ENCODE assay signal across 18 mouse cellular contexts in the genomic region with DNA sequence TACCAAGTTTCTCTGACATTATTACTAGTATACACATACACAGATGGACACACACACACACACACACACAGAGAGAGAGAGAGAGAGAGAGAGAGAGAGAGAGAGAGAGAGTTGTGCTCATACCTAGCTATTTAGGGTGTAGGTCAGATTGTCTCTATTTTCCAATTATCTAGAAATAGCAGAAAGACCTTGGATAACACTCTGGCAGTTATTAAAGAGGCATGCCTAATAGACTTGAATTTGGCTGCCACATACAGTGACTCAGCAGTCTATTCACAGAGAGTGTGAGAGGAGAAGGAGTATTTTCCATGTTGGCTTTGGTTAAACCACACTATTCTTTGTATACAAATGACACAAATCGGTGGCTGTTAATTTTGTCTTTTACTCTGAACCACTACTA.
DNase-seq lines count a peak whose midpoint lies in the region; ATAC-seq lines count a peak whose summit lies in the region.
"Had no signal": no experiment of that assay in that cellular context is flagged by ENCODE, and none has a peak within 500 bp of the region (broad histone marks: within the 10 kb centered on the region; RNA-seq: fewer than 3 reads in every experiment).

No protein-coding gene starts in this region.

- no peak overlapping the region for H3K4me2 ChIP-seq in liver, embryonic 13.5 days
- H3K4me2 ChIP-seq: embryonic facial prominence, embryonic 15.5 days; limb, embryonic 12.5 days; midbrain, embryonic 13.5 days had no signal

- intact Hi-C loops in heart, postnatal 36 days (cut with DNase I) = no loop called here
- intact Hi-C loops in gastrocnemius, postnatal 14 days (cut with DNase I; ENCODE audit: low total_unique reads) = no loop called here

- 67% methylated on average over 1 of the region's 1 CpGs for WGBS in liver, embryonic 13.5 days (ENCODE audit: insufficient replicate concordance)
- WGBS in hindbrain, embryonic 10.5 days = 98% methylated on average over 1 of the region's 1 CpGs

- no peak overlapping the region for H3K27ac ChIP-seq in liver, embryonic 13.5 days
- no peak overlapping the region for H3K27ac ChIP-seq in hindbrain, embryonic 10.5 days
- H3K27ac ChIP-seq: embryonic facial prominence, embryonic 15.5 days; limb, embryonic 12.5 days; midbrain, embryonic 13.5 days had no signal

- H3K9ac ChIP-seq in liver, embryonic 13.5 days = no peak overlapping the region
- H3K9ac ChIP-seq: embryonic facial prominence, embryonic 15.5 days; limb, embryonic 12.5 days; midbrain, embryonic 13.5 days had no signal

- no peaks in the 10 kb centered on the region for H3K27me3 ChIP-seq in liver, embryonic 13.5 days
- no peaks in the 10 kb centered on the region for H3K27me3 ChIP-seq in hindbrain, embryonic 10.5 days (ENCODE audit: insufficient read depth, poor library complexity, severe bottlenecking)
- H3K27me3 ChIP-seq: embryonic facial prominence, embryonic 15.5 days; limb, embryonic 12.5 days; midbrain, embryonic 13.5 days had no signal

- H3K9me3 ChIP-seq in liver, embryonic 13.5 days (replicated peaks) = no peaks in the 10 kb centered on the region
- no peaks in the 10 kb centered on the region for H3K9me3 ChIP-seq in hindbrain, embryonic 10.5 days
- H3K9me3 ChIP-seq: embryonic facial prominence, embryonic 15.5 days; limb, embryonic 12.5 days; midbrain, embryonic 13.5 days had no signal

- ATAC-seq in liver, embryonic 13.5 days (ENCODE audit: low read depth) = peak; percentile 83
- ATAC-seq: midbrain, embryonic 13.5 days had no signal

- peaks cover 30% of the 10 kb centered on the region for H3K4me1 ChIP-seq in liver, embryonic 13.5 days (replicated peaks)
- no peaks in the 10 kb centered on the region for H3K4me1 ChIP-seq in hindbrain, embryonic 10.5 days (replicated peaks)
- H3K4me1 ChIP-seq: embryonic facial prominence, embryonic 15.5 days; limb, embryonic 12.5 days; midbrain, embryonic 13.5 days had no signal

- DNase-seq in heart, adult 11 months = peak; percentile 87
- DNase-seq in heart, postnatal 36 days = no peak
- peak; percentile 54 for DNase-seq in 416B (ENCODE audit: low read depth)
- peak; percentile 29 for DNase-seq in c-Kit-negative CD71-positive TER-119-positive erythroid progenitor cells, embryonic 14.5 days (ENCODE audit: low read depth, low spot score)
- peak; percentile 25 for DNase-seq in liver, embryonic 13.5 days
- DNase-seq in hindbrain, embryonic 10.5 days (ENCODE audit: low spot score) = no peak
- DNase-seq in adrenal gland, postnatal 4 days (ENCODE audit: low spot score in 2 of 2) = no peak
- DNase-seq in gastrocnemius, postnatal 14 days = no peak
- DNase-seq: B cell, adult 2 months; cerebellum, adult 8-10 months; gastrocnemius, postnatal 10 days; kidney, adult 9 months; lung, postnatal 14 days; thymus, postnatal 25 days had no signal

- H3K4me3 ChIP-seq in liver, embryonic 13.5 days (replicated peaks) = no peak overlapping the region
- H3K4me3 ChIP-seq in hindbrain, embryonic 10.5 days = no peak overlapping the region
- H3K4me3 ChIP-seq: embryonic facial prominence, embryonic 15.5 days; limb, embryonic 12.5 days; midbrain, embryonic 13.5 days; myocyte had no signal

- H3K36me3 ChIP-seq in liver, embryonic 13.5 days = no peaks in the 10 kb centered on the region
- H3K36me3 ChIP-seq in hindbrain, embryonic 10.5 days = no peaks in the 10 kb centered on the region
- H3K36me3 ChIP-seq: embryonic facial prominence, embryonic 15.5 days; limb, embryonic 12.5 days; midbrain, embryonic 13.5 days had no signal

Comparison
In these comparisons a context has a peak if more than half of its experiments do, and no peak if none do; other contexts are left out.
1. DNase-seq: peak in heart, adult 11 months (single experiment), 416B (single experiment), c-Kit-negative CD71-positive TER-119-positive erythroid progenitor cells, embryonic 14.5 days (single experiment) and liver, embryonic 13.5 days (single experiment); none in heart, postnatal 36 days (0 of 2), hindbrain, embryonic 10.5 days (single experiment), adrenal gland, postnatal 4 days (0 of 2) and gastrocnemius, postnatal 14 days (single experiment).